Mouse (Mus musculus): ENCODE results near the gene Ccnd1.

Ccnd1 gene

DNA sequence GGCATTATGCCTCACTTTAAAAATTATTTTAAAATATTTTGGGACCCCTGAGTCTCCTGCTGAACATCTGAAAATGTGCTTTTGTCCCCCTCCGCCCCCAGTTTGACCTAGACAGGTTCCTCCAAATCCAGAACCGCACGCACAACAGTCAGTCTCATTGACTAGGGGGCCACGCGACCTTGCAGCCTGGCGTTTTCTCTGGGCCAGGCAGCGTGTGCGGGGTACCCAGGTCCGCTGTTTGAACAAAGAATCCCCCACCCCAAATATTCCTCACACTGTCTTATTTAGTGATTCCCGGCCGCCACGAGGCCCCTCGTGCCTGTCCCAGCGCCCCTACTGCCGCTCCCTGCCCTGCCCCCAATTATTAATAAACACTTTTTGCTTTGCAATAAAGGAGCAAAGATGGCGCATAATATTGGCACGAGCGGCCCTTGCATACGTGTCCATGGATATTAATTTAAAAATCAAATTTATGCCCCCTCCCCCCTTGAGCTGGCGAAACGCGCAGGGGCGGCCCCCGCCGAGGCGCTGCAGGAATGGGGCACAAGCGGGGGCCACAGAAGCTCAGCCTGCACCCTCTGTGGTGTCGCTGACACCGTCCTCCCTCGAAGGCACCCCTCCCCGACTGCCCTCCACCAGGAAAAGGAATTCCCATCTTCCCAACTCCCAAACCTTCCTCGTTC is 923 bp downstream of the Ccnd1 start:
- no peak for DNase-seq (ENCODE audit: low spot score in 2 of 2)

DNA sequence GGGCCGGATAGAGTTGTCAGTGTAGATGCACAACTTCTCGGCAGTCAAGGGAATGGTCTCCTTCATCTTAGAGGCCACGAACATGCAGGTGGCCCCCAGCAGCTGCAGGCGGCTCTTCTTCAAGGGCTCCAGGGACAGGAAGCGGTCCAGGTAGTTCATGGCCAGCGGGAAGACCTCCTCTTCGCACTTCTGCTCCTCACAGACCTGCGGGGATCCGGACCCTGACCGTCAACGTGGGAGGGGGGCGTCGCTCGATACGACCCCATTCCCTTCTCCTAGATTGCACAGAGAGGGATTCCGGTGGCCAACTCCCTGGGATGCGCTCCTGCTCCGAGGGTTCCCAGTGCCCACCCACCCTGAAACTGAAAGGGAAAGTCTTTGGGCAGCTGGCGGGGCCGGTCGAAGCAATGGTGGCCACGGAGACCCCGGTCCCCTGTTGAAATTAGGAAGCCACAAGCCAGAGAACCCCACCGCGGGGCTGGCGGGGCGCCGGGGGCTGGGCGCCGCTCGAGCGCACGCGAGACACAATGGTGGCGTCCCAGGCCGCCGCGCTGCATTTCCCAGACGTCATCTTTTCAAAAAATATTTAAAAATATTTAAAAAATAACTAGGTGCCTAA is 1.7 kb downstream of the Ccnd1 start:
- DNase-seq (ENCODE audit: low spot score in 2 of 2): no peak

DNA sequence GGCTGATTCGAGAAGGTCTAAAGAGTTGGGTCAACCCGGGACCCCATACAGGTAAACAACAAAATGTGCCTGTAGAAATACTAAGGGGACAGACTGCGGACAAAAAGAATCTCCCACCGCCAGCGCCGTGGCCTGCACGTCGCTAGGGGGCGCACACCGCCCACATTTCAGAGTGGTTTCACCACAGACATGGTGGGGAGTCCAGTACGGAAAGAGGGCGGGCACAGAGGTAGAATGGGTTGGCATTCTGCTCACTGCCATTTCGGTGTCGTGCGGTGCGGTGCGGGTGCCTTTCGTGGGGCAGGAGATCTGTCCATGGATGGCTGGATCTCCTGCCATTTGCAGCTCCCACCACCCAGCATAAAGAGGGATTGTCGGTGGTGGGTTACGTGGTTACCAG is 2.2 kb downstream of the Ccnd1 start:
- DNase-seq (ENCODE audit: low spot score in 2 of 2): peak; percentile 77 to 85

DNA sequence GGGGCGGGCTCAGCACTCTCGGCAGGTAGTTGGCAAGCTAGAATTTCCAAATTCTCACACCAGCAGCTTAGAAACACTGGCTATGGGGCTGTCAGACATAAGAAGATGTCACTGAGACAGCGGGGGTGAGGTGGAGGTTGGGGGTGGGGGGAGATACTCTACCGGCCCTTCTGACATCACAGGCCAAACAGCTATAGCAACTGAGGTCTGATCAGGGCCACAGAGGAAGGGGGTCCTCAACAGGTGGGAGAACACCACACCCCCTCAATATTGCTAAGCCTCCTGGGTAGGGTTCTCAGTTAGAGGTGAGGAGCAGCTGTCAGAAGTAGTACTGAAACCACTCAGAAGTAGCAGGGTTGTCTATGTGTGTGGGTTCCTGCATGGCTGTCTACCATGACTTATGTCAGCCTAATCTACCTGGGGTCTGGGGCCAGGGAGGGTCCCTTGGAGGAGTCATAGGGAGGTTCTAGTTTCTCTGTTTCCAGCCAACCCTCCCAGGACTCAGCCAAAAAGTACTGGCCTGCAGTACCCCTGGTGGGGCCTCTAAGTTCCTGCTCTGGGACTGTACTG is 3.3 kb downstream of the Ccnd1 start:
- DNase-seq (ENCODE audit: low spot score in 2 of 2): no peak

DNA sequence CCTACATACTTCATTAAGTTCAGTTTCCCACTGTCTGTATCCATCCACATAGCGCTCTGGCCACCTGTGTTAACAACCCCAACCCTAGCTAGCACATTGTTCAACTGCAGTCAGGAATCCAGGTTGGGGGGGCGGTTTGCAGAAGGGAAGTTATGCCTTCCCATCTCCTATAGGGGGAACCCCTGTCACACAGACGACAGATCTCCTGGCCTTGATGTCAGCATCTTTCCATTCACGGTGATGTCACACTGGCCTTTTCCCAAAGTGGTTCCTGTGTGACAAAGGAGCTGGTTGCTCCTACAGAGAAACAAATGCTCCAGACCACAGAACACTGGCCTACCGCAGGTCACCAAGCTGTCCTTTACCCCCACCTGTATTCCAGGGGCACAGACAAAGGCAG is 4.2 kb downstream of the Ccnd1 start:
- DNase-seq (ENCODE audit: low spot score in 2 of 2): no peak

DNA sequence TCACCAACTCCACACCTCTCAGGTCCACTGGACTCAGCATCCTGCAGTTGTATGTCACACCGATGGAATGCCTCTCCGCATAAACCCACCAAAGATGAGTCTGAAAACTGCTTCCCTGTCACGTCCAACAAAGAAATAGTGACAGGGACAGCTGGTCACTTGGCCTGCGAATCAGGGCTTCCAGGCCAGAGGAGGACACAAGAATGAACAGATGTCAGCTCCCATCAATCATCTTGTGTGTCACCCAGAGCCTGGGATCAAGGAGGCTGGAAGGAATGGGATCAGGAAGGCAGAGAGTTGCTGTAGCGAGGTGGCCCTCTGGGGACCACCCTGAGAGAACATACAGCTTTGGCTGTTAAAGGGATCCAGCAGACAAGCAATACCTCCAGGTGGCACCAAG is 4.8 kb downstream of the Ccnd1 start:
- DNase-seq (ENCODE audit: low spot score in 2 of 2): no peak

DNA sequence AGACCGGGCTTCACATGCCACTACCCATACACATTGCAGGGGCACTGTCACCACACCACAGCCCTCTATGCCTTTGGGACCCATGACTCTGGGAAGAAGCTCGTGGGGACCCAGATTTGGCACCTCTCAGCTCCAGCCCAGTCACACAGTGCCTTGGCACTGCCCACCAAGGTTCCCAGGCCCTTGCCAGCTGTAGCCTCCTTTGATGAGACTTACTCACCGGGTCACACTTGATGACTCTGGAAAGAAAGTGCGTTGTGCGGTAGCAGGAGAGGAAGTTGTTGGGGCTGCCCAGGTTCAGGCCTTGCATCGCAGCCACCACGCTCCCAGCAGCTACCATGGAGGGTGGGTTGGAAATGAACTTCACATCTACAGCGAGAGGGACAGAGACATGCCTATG is 5.9 kb downstream of the Ccnd1 start:
- DNase-seq (ENCODE audit: low spot score in 2 of 2): no peak

DNA sequence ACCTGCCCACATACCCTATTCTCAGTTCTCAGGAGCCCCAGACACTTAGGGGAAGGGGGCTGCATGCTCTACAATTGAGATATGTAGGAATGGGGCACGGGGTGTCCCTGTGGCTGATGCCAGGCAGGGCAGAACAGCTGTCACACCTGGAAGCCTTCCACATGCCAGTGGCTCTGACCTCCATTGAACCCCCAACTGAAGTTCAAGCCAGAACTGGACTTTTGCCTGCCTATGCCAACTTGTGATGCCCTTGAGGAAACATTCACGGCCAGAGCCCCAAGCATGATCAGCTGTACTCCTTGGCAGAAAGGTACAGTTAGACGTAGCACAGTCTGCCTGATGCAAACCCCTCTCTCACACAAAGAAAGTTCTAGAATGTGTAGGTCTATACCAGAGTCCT is 6.4 kb downstream of the Ccnd1 start:
- DNase-seq (ENCODE audit: low spot score in 2 of 2): no peak

DNA sequence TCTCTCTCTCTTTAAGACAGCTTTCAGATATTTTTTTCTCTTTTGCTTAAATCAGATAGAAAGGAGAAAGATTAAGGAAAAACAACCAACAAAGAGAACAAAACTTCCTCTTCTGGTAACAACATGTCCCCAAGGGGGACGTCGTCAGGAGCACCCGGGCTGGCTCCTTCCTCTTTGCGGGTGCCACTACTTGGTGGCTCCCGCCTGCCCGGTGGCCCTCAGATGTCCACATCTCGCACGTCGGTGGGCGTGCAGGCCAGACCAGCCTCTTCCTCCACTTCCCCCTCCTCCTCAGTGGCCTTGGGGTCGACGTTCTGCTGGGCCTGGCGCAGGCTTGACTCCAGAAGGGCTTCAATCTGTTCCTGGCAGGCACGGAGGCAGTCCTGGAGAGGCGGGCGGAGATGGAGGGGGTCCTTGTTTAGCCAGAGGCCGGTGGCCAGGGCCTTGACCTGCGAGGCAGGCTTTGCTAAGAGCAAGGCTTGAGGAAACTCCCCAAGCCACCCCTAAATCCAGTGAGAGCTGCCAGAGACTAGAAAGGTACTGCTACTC is 7.3 kb downstream of the Ccnd1 start:
- peak; percentile 37 to 48 for DNase-seq (ENCODE audit: low spot score in 2 of 2)

DNA sequence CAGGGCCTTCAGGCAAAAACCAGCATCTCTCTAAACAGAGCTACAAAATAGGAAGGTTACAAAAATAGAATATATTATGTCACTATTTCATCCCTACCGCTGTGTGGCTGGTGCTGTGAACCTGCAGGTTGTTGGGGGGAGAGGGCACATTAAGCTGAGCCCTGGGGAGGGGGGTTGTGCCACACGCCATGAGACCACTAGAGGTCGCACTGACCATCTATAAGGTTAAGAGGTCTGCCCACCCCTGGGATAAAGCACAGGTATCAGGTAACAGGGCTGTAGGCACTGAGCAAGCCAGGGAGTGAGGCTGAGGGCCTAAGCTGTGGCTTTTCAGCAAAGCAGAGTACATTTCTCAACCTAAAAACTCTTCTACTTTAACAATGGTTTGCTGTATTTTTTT is 7.9 kb downstream of the Ccnd1 start:
- DNase-seq (ENCODE audit: low spot score in 2 of 2): no peak

DNA sequence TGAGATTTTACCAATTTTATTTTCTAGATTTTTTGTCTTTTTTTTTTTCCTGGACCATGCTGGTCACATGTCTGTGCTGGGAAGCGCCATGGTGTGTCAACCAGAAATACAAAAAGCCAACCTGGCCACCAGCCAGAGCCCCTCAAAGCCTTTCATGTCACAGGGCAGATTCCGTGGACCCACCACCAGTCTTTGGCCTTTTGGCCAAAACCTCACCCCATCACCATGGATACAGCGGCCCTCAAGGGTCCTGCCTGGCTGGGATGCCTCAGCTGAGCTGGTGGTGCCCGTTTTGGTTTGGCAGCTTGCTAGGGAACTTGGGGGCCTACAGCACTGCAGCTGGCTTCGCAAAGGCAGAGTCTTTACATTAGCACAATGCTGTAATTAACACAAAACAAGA is 9.8 kb downstream of the Ccnd1 start:
- DNase-seq (ENCODE audit: low spot score in 2 of 2): no peak

DNA sequence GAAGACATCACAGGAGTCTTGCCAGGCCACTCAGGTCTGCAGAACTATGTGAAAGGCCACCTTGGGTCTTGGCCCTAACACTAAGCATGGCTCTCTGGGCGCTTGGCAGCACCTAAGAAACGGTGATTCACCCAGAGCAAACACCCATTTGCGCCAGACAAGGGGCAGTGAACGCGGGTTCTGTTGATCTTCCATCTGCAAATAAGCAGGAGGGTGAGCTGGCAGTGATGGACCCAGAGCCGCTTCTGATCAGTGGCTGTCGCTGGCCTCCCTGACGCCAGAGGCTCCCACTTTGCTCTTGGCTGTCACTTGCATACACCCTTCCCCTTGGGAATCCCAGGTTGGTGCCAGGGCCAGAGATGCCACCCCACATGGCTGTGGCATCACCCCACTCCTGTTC is 10.2 kb downstream of the Ccnd1 start:
- DNase-seq (ENCODE audit: low spot score in 2 of 2): no peak

DNA sequence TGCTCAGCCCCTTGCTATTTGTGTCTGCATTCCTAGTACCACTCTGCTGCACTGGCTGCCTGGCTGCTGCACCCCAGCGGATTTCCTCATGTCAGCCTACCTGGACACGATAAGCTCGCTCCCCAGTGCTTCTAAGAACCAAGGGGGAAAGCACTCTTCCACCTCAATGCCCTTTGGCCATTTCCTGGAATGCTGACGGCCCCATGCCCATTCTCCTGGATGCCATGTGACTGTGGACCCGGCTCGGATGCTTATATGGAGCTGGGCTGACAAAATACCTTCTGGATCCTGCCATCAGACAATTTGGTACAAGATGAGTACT is 10.9 kb downstream of the Ccnd1 start:
- DNase-seq (ENCODE audit: low spot score in 2 of 2): no peak

DNA sequence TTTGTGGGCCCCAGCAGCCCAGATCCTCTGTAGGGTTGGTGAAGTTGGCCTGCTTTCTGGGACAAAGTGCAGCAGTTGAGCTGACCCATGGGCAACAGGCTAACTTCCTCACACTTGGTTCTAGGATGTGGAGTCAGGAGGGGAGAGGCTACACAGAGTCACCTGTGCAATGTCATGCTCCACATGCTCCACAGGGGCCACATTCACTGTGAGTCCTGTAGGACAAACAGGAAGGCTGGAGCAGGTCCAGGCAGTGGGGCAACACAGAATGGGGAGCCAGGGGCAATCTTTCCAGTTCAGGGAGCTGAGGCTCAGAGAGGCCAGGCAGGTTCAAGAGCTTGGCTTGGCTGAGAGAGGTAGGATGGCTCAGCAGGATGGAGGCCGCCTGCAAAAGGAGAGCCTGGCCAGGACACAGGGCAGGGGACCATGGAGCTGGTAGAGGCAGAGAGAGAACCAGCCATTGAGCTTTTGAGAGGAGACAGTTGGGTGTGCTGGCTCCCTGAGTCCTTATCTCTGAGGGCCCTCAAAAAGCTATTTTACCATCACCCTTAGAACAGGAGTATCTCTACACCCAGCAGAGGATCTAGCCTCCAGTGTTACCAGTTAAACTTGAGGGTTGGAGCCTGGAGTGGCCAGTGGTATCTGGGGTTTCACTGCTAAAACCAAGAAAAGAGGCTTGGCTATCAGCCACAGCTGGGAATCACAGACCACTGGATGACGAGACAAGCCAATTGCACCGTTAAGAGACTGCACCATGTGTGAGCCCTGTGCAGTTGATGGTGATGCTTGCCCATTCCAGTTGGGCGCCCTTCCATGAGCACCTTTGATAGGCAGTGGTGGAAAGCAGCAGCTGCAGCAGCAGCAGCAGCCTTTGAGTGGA is 11.5 kb downstream of the Ccnd1 start:
- DNase-seq (ENCODE audit: low spot score in 2 of 2): no peak

DNA sequence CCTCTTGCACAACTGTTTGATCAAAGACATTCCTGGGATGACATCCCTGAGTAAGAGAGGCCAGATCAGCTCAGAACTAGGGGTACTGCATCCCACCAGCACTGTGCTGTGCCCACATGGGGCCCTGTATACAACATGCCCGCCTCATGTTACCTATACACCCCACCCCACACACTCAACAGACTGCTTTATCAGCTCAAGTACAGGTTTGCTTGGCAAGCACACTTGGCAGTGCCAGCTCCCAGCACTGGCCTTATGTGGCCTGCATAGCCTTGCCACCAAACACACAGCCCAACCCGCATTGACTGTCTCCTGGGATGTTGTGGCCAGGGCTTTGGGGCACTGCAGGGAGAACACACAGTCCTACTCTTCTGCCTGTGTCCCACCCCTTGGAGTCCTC is 12.1 kb downstream of the Ccnd1 start:
- no peak for DNase-seq (ENCODE audit: low spot score in 2 of 2)

DNA sequence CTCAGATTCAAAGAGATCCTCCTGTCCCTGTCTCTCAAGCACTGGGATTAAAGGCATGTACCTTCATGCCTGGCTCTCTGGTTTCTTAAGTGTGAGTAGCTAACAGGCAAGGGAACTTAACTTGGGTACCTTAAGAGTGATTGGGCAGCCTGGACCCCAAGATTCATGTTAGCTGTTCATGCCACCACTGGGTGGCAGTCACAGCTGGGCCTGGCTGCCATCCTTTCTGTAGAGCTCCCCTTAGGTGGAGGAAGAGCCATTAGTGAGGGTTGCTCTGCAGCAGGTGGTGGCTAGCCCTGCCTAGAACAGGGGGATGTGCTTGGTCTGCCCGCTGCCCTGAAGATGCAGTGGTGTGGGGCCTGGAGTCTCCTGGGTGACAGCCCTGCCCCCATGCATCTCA is 20.9 kb downstream of the Ccnd1 start:
- no peak for DNase-seq (ENCODE audit: low spot score in 2 of 2)

DNA sequence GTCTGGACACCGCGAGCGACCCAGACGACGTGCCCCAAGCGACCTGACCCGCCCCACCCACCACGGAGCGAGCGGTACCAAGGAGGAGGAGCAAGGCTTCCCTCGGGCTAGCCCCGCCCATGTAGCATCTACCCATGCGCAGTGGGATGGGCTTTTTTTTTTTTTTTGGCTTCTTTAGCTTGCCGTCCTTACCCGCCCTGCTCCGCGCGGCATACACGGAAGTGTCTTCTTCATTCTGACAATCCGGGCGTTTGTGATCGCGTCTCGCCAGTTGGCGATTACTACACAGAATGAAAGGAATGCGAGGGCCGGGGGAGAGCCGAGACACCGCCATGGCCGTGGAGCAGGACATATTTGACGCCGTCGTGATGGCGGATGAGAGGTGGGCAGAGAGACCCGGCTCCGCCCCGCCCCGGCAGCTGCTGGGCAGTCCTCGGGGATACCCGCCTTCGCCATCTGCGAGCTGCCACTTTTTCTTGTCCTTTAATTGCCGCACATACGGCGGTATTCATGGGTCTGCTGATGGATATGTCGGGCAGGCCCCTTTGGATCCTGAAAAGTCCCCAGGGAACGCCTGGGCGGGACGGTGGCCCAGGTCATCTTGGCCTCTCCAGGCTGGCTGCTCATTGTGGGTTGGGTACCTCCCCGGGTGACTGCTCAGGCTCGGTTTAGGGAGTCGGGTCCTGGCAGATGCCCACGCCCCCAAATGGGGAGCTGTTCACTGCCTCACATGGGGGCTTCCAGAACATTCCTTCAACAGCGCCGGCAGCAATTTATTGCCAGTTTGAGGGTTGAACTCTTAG is 24.6 kb downstream of the Ccnd1 start, which contains the start of gene LTO1:
Gene LTO1, plus strand, starts transcription at position 153 of the 803 bp plus-strand sequence.
- peak; percentile 88 to 91 for DNase-seq (ENCODE audit: low spot score in 2 of 2)

DNA sequence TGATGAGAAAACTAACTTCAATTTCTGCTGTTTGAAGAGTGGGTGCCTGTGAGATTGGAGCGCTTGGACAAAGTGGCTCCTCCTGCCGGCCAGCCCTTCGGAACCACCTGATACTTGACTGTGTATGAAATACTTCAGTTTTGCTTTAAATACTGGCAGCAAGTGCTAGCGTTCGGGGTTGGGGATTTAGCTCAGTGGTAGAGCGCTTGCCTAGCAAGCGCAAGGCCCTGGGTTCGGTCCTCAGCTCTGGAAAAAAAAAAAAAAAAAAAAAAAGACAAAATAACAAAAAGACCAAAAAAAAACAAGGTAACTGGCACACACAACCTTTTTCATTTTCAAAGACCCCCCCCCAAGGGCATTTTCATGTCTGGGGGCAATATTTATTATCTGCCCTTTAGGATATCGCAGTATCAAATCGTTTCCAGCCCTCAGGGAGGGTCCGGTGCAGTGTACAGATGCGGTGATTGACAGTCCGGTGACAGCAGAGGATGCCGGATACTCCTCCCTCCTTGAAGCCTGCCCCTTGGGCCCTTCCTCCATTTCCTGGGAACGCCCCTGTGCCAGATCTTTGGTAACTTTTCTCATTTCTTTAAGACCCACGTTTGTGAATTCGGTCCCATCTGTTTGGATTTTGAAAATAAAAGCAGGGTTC is 25.3 kb downstream of the Ccnd1 start:
- DNase-seq (ENCODE audit: low spot score in 2 of 2): no peak

DNA sequence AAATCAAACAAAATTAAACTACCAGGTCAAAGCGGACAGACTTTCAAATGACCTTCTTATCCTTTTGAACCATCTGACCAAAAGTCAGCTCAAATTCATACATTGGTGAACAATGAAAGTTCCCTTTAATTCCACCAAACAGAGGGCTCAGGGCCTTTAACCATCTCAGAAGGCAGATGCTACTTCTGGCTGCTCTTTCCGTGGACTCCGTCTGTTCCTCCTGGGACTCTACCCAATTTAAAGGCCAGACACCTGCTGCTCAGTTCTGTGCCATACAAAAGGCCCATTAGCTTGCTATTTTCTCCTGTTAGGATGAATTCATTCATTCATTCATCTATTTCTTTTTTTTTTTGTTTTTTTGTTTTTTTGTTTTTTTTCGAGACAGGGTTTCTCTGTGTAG is 26.8 kb downstream of the Ccnd1 start:
- no peak for DNase-seq (ENCODE audit: low spot score in 2 of 2)

DNA sequence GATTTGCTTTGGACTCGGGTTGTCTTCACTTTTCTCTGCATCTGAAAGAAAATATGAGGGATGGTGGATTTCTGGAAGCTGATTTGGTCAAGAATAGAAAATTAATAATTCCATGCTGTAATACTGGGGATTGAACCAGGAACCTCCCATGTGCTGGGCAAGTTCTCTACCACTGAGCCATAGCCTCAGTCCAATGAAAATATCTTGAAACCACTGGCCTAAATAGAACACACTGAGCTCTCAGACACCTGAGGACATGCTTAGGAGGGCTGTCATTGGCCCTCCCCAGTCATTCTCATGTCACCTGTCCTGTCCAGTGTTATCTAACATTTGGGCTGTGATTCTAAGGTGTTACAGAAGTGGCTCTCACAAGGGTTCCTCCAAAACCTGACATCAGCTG is 28.6 kb downstream of the Ccnd1 start:
- no peak for DNase-seq (ENCODE audit: low spot score in 2 of 2)

DNA sequence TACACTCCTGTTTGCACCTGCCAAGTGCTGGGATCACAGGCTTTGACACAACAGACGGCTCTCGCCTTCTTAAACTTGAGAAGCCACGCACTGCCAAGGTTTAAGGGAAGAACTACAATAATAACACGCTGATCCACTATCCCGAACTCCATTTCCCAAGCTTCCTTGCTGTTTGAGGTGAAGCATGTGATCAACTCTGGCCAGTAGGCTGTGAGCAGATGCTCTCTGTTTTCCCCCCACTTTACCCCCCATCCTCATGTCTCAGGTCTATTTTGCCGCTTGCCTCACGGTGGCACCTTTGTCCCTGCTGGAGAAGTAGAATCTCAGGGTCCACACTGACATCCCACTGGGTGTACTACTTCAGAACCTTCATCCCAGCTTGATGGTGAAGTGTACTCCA is 31.0 kb downstream of the Ccnd1 start:
- no peak for DNase-seq (ENCODE audit: low spot score in 2 of 2)
